Mouse (Mus musculus) embryonic facial prominence, embryonic 14.5 days (tissue): ENCODE measurements around the gene Lysmd4. TPM values are rescaled to one million over a fixed set of nuclear protein-coding genes. Genes with fewer than 3 reads are reported as not detected.
A peak's percentile ranks its signal among the peaks of the same experiment; 100 is the strongest.

Experiments
- ATAC-seq: fragments of 200-750 bp; cut with Nextera tagmentation; 2 replicates; pipeline ENCODE4 v1.8.0; 2017; ENCODE audit warnings: low read depth, moderate number of reproducible peaks, moderate TSS enrichment
- DNase-seq: peaks from one replicate; pipeline ENCODE4 v3.0.0-alpha.2; 2015; ENCODE audit warnings: low spot score
- H3K27ac ChIP-seq: fragments of 300-500 bp; sonication (generic); replicated peaks from 2 replicates; pipeline ENCODE4 v1.5.1; 2014; ENCODE audit warnings: low read depth, mild to moderate bottlenecking, low read length, moderate library complexity
- H3K27me3 ChIP-seq: fragments of 300-500 bp; sonication (generic); replicated peaks from 2 replicates; pipeline ENCODE4 v1.6.1; 2014; ENCODE audit warnings: low read length; ENCODE audit not compliant: control insufficient read depth, insufficient read depth
- H3K36me3 ChIP-seq: fragments of 300-500 bp; sonication (generic); 2 replicates; pipeline ENCODE4 v1.6.1; 2014; ENCODE audit warnings: low read length, mixed read lengths; ENCODE audit not compliant: control insufficient read depth, insufficient read depth
- H3K4me1 ChIP-seq: fragments of 300-500 bp; sonication (generic); 2 replicates; pipeline ENCODE4 v1.6.1; 2014; ENCODE audit warnings: antibody characterized with exemption, low read length; ENCODE audit not compliant: control insufficient read depth, insufficient read depth
- H3K4me2 ChIP-seq: fragments of 300-500 bp; sonication (generic); 2 replicates; pipeline ENCODE4 v1.6.1; 2014; ENCODE audit warnings: low read depth, mild to moderate bottlenecking, low read length, moderate library complexity, mixed read lengths
- H3K4me3 ChIP-seq: fragments of 300-500 bp; sonication (generic); 2 replicates; pipeline ENCODE4 v1.5.1; 2014; ENCODE audit warnings: low read depth, mild to moderate bottlenecking, low read length
- H3K9ac ChIP-seq: fragments of 300-500 bp; sonication (generic); 2 replicates; pipeline ENCODE4 v1.6.1; 2014; ENCODE audit warnings: low read depth, mild to moderate bottlenecking, low read length, moderate library complexity, mixed read lengths
- H3K9me3 ChIP-seq: fragments of 300-500 bp; sonication (generic); 2 replicates; pipeline ENCODE4 v1.6.1; 2016; ENCODE audit warnings: low read length; ENCODE audit not compliant: control insufficient read depth
- WGBS: fragments of 180-500 bp; shearing (Covaris S2); extraction: QIAGEN DNeasy Blood & Tissue Kit; methylation state at CpG from one replicate; pipeline ENCODE4 v1.1.7; 2014; 5-methylcytosine and 5-hydroxymethylcytosine counted together
- polyA plus RNA-seq: library from polyadenylated mRNA; unstranded; fragments of >200 nt; fragmentation: Nextera tagmentation; extraction: Ambion mirVana; gene quantifications from 2 replicates; pipeline ENCODE4 v1.2.1, GENCODE M21; 2014

Lysmd4 gene
- polyA plus RNA-seq, 1 experiment from 2014 or later: 13.7 TPM

GRCm38 (mm10) chr7:67227538-67227937, 5.2 kb downstream of the Lysmd4 start:
- Histone ChIP-seq H3K27ac (no peak overlapping the region), H3K4me1 (peaks cover 8% of the 10 kb centered on the region; the same call in 1 of the 2 replicates), H3K9me3 (no peaks in the 10 kb centered on the region), H3K9ac (no peak overlapping the region), H3K4me3 (no peak overlapping the region), H3K36me3 (peaks cover 39% of the 10 kb centered on the region), H3K4me2 (no peak overlapping the region), H3K27me3 (no peaks in the 10 kb centered on the region)
- ATAC-seq: no peak
- no peak for DNase-seq
- WGBS: 61% methylated on average over 1 of the region's 1 CpGs

GRCm38 (mm10) chr7:67228390-67228789, 6.0 kb downstream of the Lysmd4 start:
- ATAC-seq: no peak
- no peaks in the 10 kb centered on the region for H3K27me3 ChIP-seq
- WGBS: 50% methylated on average over 3 of the region's 3 CpGs
- DNase-seq: no peak
- H3K9ac ChIP-seq: no peak overlapping the region
- no peak overlapping the region for H3K4me2 ChIP-seq
- peaks cover 2% of the 10 kb centered on the region; the same call in 1 of the 2 replicates for H3K4me1 ChIP-seq
- H3K4me3 ChIP-seq: no peak overlapping the region
- no peaks in the 10 kb centered on the region for H3K9me3 ChIP-seq
- H3K36me3 ChIP-seq: peaks cover 47% of the 10 kb centered on the region
- H3K27ac ChIP-seq: no peak overlapping the region

- H3K4me3 ChIP-seq: no peak overlapping the region
- peaks cover 49% of the 10 kb centered on the region for H3K36me3 ChIP-seq
- no peaks in the 10 kb centered on the region for H3K27me3 ChIP-seq
- WGBS: 89% methylated on average over 5 of the region's 5 CpGs
- no peak overlapping the region for H3K9ac ChIP-seq
- H3K9me3 ChIP-seq: no peaks in the 10 kb centered on the region
- no peaks in the 10 kb centered on the region for H3K4me1 ChIP-seq
- ATAC-seq (peak; percentile 50), DNase-seq (peak; percentile 17)
- H3K4me2 ChIP-seq: no peak overlapping the region
- no peak overlapping the region for H3K27ac ChIP-seq
Observed at GRCm38 (mm10) chr7:67228891-67229602, 6.7 kb downstream of the Lysmd4 start.

GRCm38 (mm10) chr7:67229701-67230100, 7.4 kb downstream of the Lysmd4 start:
- WGBS: 87% methylated on average over 3 of the region's 3 CpGs
- H3K27ac ChIP-seq: no peak overlapping the region
- no peak for DNase-seq
- no peak for ATAC-seq
- no peak overlapping the region for H3K4me3 ChIP-seq
- peaks cover 50% of the 10 kb centered on the region for H3K36me3 ChIP-seq
- no peaks in the 10 kb centered on the region for H3K27me3 ChIP-seq
- H3K9ac ChIP-seq: no peak overlapping the region
- H3K4me1 ChIP-seq: no peaks in the 10 kb centered on the region
- H3K4me2 ChIP-seq: no peak overlapping the region
- no peaks in the 10 kb centered on the region for H3K9me3 ChIP-seq

GRCm38 (mm10) chr7:67230221-67230620, 7.9 kb downstream of the Lysmd4 start:
- H3K4me1 ChIP-seq: no peaks in the 10 kb centered on the region
- H3K9me3 ChIP-seq: no peaks in the 10 kb centered on the region
- ATAC-seq (no peak), DNase-seq (peak; percentile 40)
- WGBS: 79% methylated on average over 3 of the region's 3 CpGs
- no peak overlapping the region for H3K4me3 ChIP-seq
- H3K27ac ChIP-seq: no peak overlapping the region
- H3K9ac ChIP-seq: no peak overlapping the region
- no peak overlapping the region for H3K4me2 ChIP-seq
- no peaks in the 10 kb centered on the region for H3K27me3 ChIP-seq
- peaks cover 50% of the 10 kb centered on the region for H3K36me3 ChIP-seq

- 78% methylated on average over 3 of the region's 3 CpGs for WGBS
- Histone ChIP-seq H3K4me1 (no peaks in the 10 kb centered on the region), H3K4me3 (no peak overlapping the region), H3K27ac (no peak overlapping the region), H3K36me3 (peaks cover 50% of the 10 kb centered on the region), H3K27me3 (no peaks in the 10 kb centered on the region), H3K4me2 (no peak overlapping the region), H3K9ac (no peak overlapping the region), H3K9me3 (no peaks in the 10 kb centered on the region)
- no peak for ATAC-seq
- no peak for DNase-seq
Observed at GRCm38 (mm10) chr7:67230640-67231140, 8.3 kb downstream of the Lysmd4 start.

GRCm38 (mm10) chr7:67232504-67232903, 10.2 kb downstream of the Lysmd4 start:
- Histone ChIP-seq H3K36me3 (peaks cover 53% of the 10 kb centered on the region), H3K27ac (no peak overlapping the region), H3K4me3 (no peak overlapping the region), H3K27me3 (no peaks in the 10 kb centered on the region), H3K9ac (no peak overlapping the region), H3K4me1 (no peaks in the 10 kb centered on the region), H3K9me3 (no peaks in the 10 kb centered on the region), H3K4me2 (no peak overlapping the region)
- DNase-seq (no peak), ATAC-seq (no peak)
- WGBS: 92% methylated on average over 14 of the region's 14 CpGs

- Histone ChIP-seq H3K27ac (no peak overlapping the region), H3K36me3 (peaks cover 66% of the 10 kb centered on the region), H3K4me1 (no peaks in the 10 kb centered on the region), H3K9ac (no peak overlapping the region), H3K4me2 (no peak overlapping the region), H3K9me3 (no peaks in the 10 kb centered on the region), H3K4me3 (no peak overlapping the region), H3K27me3 (no peaks in the 10 kb centered on the region)
- DNase-seq (no peak), ATAC-seq (no peak)
- 80% methylated on average over 8 of the region's 8 CpGs for WGBS
Observed at GRCm38 (mm10) chr7:67234797-67235196, 12.5 kb downstream of the Lysmd4 start.

- no peaks in the 10 kb centered on the region for H3K9me3 ChIP-seq
- no peak overlapping the region for H3K4me2 ChIP-seq
- H3K36me3 ChIP-seq: peaks cover 66% of the 10 kb centered on the region
- ATAC-seq (no peak), DNase-seq (no peak)
- H3K4me1 ChIP-seq: no peaks in the 10 kb centered on the region
- H3K27ac ChIP-seq: no peak overlapping the region
- 72% methylated on average over 2 of the region's 2 CpGs for WGBS
- H3K27me3 ChIP-seq: no peaks in the 10 kb centered on the region
- H3K4me3 ChIP-seq: no peak overlapping the region
- H3K9ac ChIP-seq: no peak overlapping the region
Observed at GRCm38 (mm10) chr7:67236351-67236750, 14.0 kb downstream of the Lysmd4 start.
